Mouse (Mus musculus): Measurements from ENCODE around the gene Chad.
A peak's percentile ranks its signal among the peaks of the same experiment; 100 is the strongest.

The Chad gene

GRCm38 (mm10) chr11:94566534-94566933, 1.7 kb downstream of the Chad start:
- DNase-seq (ENCODE audit: low spot score): no peak

DNA sequence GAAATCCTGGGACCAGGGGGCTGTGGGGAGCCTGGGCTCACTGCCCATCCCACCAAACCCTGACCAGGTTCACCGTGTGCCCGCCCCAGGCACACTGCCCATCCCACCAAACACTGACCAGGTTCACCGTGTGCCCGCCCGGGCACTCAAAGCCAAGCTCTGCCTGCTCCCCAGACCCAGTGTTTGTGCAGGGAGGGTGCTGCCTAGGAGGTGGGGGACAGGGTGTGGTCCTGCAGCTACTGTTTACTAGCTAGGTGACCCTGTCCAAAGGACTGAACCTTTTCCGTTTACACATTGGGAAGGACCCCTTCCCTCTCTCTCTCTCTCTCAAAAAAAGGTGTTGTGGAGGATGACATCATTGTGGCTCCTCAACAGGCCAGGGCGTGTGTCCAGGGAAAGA, 2.5 kb downstream of the Chad start:
- no peak for DNase-seq (ENCODE audit: low spot score)

DNA sequence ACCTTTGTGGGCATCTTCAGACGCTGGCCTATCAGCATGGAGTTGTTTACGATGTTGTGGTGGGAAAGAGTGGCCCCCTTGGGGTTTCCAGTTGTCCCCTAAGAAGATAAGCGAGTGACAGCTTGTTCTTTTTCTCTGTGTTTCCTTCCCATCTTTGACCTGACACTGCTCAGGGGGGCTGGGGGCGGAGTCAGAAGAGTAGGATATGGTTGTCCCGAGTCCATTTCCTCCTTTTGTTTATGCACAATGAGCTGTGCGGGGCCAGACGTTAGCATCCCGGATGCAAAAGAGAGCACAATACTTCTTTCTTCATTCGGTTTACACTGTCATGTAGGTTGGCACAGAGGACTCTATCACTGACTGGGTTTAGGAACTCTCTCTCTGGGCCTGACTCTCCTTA, 5.8 kb downstream of the Chad start:
- DNase-seq (ENCODE audit: low spot score): peak; percentile 23

GRCm38 (mm10) chr11:94571850-94572249, 7.0 kb downstream of the Chad start:
- no peak for DNase-seq (ENCODE audit: low spot score)

DNA sequence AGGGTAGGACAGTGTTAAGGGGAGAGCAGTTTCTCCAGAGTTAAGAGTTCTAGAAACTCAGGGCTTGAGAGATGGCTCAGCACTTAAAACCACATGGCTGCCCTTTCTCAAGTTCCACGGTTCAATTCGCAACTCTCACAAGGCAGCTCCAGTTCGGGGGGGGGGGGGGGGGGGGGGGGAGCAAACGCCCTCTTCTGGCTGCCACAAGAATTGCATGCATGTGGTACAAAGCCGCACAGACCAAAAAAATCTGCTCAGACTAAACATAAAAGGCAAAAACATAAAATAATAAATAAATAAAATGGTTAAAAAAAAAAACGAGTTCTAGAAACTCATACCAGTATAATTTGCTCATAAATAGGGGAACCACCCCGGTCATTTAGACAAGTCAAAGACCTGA, 9.7 kb downstream of the Chad start:
- DNase-seq (ENCODE audit: low spot score): no peak

- no peak for DNase-seq (ENCODE audit: low spot score)
Measured at GRCm38 (mm10) chr11:94575036-94575435, 10.2 kb downstream of the Chad start.

GRCm38 (mm10) chr11:94576361-94576760, 11.5 kb downstream of the Chad start:
- DNase-seq (ENCODE audit: low spot score): no peak

- DNase-seq (ENCODE audit: low spot score): no peak
Measured at GRCm38 (mm10) chr11:94580111-94580740, 15.4 kb downstream of the Chad start.

DNA sequence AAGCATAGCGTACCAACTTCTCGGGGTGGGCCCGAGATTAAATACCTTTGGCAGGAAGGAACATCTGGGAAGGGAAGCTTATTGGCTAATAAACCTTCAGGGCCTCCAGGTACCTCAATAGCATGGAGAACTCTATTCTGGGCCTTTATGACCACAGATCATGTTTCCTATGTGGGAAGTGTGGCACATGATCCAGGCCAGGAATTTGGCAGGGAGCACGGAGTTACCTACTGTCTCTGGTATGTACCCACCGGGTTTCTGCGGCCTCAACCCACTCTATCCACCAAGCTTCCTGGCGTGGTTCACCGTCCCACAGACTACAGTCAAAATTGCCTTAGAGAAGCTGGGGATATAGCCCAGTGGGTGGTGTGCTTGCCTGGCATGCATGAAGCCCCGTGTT, 20.2 kb downstream of the Chad start:
- DNase-seq (ENCODE audit: low spot score): no peak

GRCm38 (mm10) chr11:94587511-94587910, 22.7 kb downstream of the Chad start:
- no peak for DNase-seq (ENCODE audit: low spot score)

DNA sequence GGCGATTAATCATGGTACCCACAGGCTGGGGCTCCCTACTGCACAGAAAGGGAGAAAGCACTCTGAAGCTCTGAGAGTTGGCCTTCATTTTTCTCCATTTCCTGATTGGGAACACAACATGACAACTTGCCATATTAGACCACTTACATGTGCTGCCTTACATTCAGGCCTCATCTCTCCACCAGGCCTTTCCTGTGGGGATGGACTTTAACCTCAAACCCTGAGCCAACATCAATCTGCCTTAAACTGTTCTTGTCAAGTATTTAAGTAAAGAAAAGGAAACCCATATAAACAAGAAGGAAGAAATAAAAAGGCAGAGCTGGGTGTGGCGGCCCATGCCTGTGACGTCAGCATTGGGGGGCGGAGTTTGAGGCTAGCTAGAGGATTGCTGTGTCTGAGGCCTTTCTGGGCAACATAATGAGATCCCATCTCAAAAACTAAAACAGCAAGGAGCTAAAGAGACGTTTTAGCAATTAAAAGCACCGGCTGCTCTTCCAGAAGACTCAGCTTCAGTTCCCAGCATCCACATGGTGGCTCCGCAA, 31.5 kb downstream of the Chad start:
- DNase-seq (ENCODE audit: low spot score): peak; percentile 71

- DNase-seq (ENCODE audit: low spot score): no peak
Measured at GRCm38 (mm10) chr11:94597319-94597718, 32.5 kb downstream of the Chad start.

GRCm38 (mm10) chr11:94598437-94599120, 33.7 kb downstream of the Chad start:
- DNase-seq (ENCODE audit: low spot score): no peak

DNA sequence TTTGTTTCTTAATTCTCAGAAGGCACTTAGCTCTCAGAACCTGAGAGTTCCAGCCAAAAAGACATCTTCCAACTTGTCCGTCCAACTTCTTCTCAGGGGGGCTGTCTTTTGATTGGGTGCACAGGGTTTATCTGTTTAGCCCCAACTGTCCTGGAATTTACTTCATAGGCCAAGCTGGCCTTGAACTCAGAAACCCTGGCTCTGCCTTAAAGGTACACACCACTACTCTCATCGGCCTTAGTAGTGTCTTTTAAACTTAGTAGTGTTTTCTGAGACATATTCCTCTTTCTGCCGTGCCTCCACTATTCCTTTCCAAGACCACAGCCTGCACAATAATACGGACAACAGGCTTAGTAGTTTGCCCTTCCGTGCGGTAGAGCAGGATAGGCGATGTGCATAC, 35.6 kb downstream of the Chad start:
- DNase-seq (ENCODE audit: low spot score): no peak

DNA sequence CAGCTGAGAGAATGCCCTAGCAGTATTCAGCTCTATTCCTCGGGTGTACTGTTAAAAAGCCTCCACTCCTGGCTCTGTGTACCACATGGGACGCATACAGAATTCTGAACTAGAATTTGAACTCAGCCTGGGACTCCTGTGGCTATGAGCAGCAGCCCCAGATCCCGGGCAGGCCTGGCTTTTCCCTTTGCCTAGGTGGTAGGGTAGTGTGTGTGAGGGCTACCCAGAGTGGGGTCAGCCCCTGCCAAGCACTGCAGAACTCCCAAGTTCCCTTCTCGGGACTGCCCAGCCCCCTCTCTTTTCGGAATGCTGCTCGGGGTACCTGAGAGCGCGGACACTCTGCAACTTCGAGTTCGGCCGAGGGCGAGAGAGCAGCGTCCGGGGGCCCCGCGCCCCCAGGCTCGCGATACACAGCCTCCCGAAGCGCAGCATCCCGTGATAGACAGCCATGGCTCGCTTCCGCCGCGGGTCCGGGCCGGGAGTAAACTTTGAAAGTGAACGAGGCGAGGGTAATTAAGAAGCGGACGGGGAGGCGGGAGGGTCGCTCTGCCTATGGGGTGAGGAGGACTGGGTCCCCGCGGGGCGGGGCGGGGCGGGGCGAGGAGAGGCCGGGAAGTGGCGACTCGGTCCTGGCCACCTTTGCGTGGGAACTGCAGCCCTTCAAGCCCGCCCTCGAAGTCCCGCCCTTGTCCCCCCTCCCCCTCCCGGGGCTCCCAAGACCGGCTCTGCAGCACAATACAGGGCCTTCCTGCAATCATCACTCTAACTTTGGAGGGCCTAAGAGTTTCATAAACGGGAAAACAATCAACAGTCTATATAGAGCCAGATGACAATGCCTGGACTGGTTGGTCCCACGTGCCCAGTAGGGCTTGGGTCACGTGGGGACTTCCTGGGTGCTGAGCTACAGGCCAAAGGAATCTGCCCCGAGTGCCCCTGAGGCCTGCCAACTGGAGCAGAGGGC, 36.8 kb downstream of the Chad start, which contains the start of gene Acsf2:
TSS of gene Acsf2 (minus strand) at position 551 of the 961 bp plus-strand sequence.
- peak; percentile 61 for DNase-seq (ENCODE audit: low spot score)

DNA sequence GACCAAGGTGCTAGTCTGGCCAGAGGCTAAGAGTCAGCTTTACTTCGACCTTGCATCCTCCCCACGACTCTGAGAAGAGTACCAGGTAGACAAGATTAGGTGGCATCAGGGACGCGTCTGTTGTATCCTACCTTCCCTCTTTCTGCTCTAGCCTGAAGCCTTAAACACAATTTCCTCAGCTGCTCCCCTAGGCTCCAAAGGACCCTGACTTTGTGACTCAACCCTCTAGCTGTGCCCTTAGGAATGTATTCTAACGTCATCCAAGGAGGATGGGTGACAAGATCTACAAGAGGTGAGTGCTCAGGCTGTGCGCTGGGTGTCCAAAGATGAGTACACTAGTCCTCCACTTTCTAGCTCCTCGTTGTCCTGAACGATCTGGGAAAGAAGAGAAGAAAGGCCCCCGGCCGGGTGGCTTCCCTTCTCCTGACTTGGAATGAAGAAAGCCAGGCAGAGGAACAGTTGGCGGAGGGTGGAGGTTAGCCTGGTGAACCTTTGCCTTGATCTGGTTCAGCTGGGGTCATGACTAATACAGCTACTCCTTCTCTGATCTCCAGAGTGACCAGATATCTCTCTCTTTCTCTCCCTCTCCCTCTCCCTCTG, 37.6 kb downstream of the Chad start:
- DNase-seq (ENCODE audit: low spot score): no peak

DNA sequence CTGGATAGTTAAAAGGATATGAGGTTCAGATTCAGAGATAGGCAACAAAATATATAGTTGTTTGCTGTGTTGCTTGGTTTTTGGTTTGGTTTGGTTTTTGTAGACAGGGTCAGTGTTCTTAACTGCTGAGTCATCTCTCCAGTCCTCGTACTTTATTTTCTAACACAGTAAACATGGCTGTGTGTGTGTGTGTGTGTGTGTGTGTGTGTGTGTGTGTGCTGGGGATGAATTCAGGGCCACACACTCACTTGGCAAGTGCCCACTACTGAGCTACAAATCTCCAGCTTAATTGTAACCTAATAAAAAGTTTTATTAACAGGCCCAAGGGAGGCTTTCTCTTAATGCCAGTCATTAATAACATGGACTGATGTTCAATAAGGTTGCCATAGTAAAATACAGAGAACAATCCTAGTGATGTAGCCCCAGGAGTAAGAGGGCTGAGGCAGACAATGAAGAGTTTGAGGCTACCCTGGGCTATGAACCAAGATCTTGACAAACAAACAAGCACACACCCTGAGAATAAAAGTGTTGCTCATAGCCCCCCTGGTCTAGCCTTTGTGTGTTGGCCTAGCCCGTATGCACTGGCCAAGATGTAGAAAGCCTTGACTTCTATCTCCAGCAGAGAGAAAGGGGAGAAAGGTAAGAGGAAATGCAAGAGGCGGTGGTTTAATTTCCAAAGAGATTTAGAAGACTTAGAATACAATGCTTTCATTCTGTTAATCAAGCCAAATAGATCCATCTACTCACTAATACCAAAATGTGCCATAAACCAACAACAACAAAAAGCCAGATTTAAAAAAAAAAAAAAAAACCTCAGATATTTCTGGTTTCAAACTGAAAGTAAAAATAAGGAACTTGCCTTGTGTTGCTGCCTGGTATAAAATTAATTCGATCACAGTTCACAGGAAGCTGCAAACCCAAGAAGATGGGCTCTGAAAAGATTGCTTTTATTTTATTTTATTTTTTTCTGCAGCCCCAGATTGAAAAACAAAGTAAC, 46.2 kb downstream of the Chad start:
- DNase-seq (ENCODE audit: low spot score): no peak

GRCm38 (mm10) chr11:94614603-94615002, 49.8 kb downstream of the Chad start:
- DNase-seq (ENCODE audit: low spot score): no peak

DNA sequence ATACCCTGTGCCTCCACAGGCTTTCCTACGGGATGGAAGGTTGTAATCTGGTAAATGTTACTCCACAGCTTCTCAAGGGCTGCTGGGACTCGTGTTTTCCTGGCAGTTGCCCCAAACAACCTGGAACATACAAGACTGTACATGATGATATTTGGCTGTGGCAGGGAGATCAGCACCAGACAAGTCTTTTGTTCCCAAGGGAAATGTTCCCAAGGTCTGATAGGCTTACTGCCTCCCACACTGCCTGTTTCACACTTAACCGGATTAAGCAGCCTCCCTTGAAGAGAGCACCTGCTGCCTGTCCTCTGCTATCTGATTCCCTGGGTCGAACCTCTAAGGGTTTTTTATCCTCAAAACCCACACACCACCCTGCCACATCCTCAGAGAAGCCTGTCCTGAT, 50.6 kb downstream of the Chad start:
- DNase-seq (ENCODE audit: low spot score): no peak

DNA sequence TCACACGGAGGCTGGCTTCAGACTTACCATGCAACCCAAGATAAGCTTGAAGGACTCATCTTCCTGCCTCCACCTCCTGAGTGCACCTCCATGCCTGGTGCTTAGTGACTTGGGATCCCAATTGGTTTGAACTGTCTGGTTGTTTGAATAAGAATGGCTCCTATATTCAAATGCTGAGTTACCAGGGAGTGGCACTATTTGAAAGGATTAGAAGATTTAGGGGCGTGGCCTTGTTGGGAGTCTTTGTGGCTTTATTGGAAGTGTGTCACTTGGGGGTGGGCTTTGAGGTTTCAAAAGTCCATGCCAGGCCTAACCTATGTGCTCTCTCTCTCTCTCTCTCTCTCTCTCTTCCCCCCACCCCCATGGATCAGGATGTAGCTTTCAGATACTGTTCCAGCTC, 52.8 kb downstream of the Chad start:
- DNase-seq (ENCODE audit: low spot score): no peak

Measured in T-cell, adult 2 months (primary cell).